Mouse (Mus musculus): ENCODE measurements around the gene Hcst.

Gene Hcst

DNA sequence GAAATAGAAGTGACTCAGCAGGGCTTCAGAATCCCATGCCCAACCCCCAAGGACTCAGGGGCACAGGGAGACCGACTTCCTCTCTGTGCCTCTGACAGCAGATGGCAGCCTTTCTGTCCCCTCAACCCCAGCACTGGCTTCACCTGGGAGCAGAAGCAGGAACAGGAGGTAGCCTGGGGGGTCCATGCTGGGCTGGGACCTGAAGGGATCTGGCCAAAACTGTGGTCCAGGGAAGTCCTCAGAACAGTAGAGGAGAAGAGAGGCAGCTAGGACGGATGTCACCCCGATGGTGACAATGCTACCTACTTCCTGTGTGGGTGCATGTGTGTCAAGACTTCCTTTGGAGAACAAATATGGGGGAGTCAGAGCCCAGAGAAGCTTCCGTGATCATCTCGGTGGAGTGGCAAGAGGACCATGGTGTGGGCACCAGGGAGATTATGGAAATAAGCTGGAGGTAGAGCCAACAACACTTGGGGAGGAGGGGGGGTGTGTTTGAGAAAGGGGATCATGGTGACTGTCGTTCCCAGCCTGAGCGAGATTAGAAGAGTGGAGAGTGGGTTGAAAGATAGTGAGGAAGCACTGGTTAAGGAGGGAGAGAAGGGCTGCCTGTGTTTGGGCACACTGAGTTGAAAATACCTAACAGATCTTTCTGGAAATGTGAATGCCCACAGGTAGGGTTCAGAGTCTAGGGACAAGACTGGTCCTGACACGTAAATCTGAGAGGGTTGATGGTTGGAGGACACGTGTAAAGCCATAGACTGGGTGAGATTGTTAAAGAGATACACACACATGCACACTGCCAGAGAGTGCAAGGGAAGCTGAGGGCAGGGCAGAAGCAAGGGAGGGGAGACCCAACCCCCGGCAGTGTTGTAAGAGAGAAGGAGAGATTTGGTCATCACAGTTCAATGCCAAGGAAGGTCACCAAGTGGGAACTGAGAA lies at the start of gene Hcst:
Gene Hcst, minus strand, starts transcription at position 294 of the 939 bp plus-strand sequence.
- 52% methylated on average over 10 of the region's 10 CpGs for WGBS

- WGBS = 27% methylated on average over 6 of the region's 6 CpGs
These were observed 45.2 kb upstream of the Hcst start for GRCm38 (mm10) chr7:30464816-30465300.

DNA sequence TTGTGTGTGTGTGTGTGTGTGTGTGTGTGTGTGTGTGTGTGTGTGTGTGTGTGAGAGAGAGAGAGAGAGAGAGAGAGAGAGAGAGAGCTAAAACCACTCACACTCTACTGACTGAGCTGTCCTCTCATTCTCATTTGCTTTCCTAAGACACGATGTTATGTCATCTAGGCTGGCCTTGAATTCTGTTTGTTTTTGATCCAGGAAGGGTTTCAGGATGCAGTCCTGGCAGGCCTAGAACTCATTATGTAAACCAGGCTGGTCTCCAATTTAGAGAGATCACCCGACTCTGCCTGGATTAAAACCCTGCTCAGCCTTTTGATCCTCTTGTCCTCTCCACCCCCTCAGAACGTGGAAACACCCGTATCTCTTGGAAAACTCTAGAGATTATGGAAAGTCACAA lies 44.3 kb upstream of the Hcst start:
- 48% methylated on average over 4 of the region's 4 CpGs for WGBS

DNA sequence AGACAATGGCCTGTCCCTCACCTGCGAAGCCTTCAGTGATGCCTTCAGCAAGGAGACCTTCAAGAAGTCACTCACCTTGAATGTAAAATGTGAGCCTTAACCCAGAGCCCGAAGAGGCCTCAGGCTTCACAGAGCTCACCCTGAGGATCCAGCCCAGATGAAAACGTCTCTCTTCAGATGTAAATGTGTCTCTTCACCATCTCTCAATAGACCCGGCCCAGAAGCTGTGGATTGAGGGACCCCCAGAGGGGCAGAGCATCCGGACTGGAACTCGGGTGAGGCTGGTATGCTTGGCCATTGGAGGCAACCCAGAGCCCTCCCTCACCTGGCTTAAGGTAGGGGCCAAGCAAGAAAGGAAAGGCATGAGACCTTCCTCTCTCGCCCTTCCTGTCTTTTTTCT lies 43.9 kb upstream of the Hcst start:
- 59% methylated on average over 7 of the region's 7 CpGs for WGBS

GRCm38 (mm10) chr7:30459484-30459883 lies 39.8 kb upstream of the Hcst start:
- 61% methylated on average over 6 of the region's 6 CpGs for WGBS

DNA sequence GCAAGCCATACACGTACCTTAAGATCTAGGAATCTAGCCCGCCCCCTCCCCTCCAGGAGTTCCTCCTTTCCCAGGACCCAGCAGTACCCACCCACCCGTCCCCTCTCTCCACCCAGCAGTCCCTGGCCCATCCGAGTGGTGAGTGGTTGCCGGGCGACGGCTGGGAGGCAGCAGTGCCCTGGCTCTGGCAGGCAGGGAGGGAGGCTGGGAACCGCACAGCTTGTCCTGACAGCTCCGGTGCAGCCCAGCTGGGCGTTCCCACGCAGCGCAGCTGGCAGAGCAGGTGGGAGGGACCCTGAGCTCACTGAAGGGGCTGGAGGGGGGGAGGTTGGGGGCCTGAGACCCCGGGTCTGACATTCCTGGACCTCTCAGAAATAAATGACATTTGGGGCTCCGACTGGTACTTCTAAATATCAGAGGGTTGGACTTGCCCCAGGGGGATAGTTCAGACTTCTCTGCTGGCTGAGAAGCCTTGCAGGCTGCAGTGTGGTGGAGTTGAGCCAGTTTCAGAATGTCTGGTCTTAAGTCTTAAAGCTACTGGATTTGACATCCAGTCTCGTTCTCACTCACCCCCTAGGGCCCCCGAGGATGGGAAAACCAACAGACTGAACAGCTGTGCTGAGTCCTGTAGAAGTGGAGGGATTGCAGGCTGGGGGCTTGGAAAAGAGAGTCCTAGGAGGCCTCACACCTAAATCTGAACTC lies 38.1 kb upstream of the Hcst start, which contains the start of the genes Kirrel2 and Nphs1:
Gene Kirrel2, minus strand, starts transcription at position 62 of the 702 bp plus-strand sequence.
Gene Nphs1, plus strand, starts transcription at position 687 of the 702 bp plus-strand sequence.
- WGBS = 2% methylated on average over 16 of the region's 16 CpGs

DNA sequence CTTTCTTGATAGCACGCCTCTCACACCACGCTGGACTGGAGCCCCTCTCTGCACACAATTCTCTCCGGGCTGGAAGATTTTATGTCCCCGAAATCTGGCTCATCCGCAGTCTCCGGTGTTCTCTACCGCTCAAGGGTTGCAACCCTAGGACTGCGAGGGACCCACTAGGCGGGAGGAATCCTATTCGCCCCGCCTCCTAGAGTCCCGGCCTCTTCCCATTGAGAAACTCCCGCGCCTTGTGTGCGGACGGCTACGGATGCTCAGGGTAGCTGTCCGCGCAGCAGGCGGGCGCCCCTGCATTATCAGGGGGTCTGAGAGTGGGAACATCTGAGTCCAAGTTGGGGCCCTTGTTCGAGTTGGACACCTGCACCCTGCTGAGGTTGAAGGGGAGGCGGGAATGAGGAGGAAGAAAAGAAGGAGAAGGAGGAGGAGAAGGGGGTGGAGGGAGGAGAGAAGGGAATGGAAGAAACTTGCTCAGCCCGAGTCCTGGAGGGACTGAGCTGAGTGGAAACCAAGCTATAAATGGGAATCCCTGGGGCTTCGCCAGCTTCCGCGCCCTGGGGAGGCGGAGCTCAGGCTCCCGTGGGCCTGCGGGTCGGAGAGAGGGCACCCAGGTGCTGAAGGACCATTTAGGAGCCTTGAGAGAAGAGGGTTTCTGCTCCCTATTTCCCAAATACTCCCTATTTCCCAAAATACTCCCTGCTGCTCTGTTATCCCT lies 37.4 kb upstream of the Hcst start:
- 1% methylated on average over 31 of the region's 31 CpGs for WGBS

- 3% methylated on average over 9 of the region's 9 CpGs for WGBS
These were observed 36.8 kb upstream of the Hcst start for GRCm38 (mm10) chr7:30456487-30456886.

DNA sequence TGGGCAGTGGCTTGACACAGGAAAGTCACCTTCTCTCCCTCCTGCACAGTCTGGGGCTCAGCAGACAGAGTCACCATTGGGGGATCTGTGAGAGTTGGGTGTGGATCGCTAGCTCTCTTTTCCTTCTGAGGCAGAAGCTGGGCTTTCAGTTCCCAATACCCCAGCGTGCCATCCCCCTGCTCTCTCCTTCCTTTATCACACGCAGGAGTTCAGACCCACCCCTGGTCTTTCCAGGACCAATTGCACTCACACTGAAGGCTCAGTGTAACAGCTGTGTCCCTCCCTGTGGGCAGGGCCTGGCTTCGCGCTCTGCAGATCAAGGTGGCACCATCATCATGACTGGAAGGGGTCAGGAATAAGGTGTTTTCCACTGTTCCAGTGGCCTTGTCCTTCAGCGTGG lies 34.6 kb upstream of the Hcst start:
- WGBS = 30% methylated on average over 6 of the region's 6 CpGs

DNA sequence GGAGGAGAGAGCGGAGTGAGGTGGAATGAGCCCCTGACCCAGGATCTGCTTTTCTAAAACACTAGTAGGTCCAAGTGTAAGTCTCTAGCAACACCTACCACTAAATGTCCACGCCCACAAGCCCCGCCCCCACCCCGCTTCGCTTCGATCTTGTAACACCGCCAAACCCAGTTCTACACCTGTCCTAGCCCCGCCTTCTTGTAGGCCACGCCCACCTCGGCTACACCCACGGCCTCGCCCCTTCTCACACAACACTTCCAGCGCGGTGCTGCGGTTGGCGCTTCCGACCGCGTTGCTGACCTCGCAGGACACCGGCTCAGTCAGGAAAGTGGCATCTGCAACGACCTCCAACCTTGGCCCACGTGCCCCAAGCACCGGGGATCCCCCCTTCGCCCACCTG lies 34.1 kb upstream of the Hcst start:
- 4% methylated on average over 25 of the region's 25 CpGs for WGBS

- WGBS = 21% methylated on average over 25 of the region's 25 CpGs
These were observed 33.7 kb upstream of the Hcst start for GRCm38 (mm10) chr7:30453327-30453726.

- 61% methylated on average over 7 of the region's 7 CpGs for WGBS
These were observed 30.6 kb upstream of the Hcst start for GRCm38 (mm10) chr7:30450241-30450640.

- WGBS = under 1% methylated on average over 69 of the region's 72 CpGs
These were observed 25.5 kb upstream of the Hcst start, which contains the start of gene Aplp1 for GRCm38 (mm10) chr7:30444971-30445751. TSS of gene Aplp1 (minus strand) at chr7:30445535.

- WGBS = 1% methylated on average over 37 of the region's 38 CpGs
These were observed 24.7 kb upstream of the Hcst start for GRCm38 (mm10) chr7:30444154-30444970.

DNA sequence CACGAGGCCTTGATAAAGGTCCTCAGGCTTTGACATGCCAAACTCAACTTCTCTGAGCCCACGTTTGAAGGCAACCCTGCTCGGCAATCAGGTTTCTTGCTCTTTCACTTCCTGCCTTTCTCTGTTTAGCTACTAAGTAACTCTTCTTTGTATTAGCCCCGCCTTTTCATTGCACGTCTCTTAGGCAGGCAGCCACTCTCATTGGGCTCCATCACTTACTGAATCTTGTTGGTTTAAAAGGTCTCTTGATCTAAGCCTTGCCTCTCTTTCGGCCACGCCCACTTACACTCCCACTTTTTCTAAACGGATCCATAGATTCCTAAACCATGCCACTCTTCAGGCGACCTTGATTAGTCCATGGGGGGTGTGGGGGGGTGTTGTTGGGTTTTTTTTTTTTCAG lies 24.0 kb upstream of the Hcst start:
- 21% methylated on average over 9 of the region's 9 CpGs for WGBS

- 17% methylated on average over 5 of the region's 5 CpGs for WGBS
These were observed 21.0 kb upstream of the Hcst start for GRCm38 (mm10) chr7:30440697-30441096.

DNA sequence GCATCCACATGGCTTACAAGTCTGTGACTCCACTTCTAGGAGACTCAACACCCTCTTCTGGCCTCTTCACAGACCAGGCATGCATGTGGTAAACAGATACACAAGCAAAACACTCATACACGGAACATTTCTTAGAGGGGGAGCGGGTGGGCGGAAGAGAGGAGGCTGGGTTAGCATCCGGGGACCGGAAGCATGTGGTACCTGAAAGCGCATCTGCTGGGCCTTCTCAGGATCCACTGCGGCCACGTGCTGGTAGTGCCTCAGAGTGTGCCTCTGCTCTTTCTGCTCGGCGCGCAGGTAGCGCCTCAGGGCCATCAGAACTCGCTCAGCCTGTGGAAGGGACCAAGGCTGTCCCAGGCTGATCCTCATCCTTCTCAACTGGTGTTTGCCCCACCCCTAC lies 20.1 kb upstream of the Hcst start:
- 72% methylated on average over 13 of the region's 13 CpGs for WGBS

DNA sequence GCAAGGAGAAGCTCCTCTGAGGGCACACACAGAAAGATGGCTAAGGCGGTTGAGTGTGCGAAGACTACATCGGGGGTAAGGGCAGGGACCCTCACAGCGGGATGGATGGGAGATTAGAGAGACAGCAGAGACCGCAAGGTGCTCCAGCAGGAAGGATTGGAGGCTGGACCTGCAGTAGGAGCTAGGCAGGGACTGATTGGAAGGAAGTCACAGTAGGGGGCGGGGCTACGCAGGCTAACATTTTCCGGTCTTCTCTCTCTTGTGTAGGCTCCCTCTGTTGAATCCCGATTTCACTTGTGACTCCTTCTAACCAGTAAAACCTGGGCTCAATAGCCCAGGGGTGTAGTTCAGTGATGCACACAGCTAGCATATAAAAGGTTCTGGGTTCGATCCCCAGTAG lies 17.2 kb upstream of the Hcst start:
- 31% methylated on average over 10 of the region's 10 CpGs for WGBS

DNA sequence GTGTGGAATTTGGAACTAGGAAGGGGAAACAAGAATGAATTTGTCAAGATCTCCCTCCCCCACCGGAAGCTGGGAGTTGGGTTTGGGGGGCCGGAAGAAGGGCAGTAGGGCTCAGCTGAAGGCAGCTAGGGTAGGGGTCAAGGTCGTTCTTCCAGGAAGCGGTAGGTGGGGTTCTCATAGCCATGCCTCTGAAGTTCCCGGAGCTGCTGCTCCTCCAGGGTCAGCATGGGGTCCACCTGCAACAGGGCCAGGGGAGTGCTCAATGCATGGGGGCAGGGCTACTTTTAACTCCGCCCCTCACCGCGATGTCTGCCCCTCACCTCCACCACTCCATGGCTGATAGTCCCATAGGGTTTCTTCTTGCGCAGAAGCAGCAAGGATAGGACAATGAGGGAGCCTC lies 15.5 kb upstream of the Hcst start:
- 61% methylated on average over 9 of the region's 9 CpGs for WGBS

DNA sequence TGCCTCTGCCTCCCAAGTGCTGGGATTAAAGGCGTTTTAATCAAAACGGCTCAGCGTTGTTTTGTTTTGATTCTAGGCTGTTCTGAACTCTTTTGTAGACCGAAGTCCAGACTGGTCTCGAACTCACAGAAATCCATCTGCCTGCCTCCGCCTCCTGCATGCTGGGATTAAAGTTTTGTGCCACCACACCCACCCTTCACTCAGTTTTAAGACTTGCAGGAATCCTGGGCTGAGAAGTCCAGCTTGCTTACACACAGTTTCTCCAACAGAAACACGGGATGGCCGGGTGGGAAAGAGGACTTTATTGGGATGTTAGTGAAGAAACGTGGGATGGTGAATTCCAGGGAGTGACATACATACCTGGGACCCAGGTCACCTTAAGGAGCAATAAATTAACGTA lies 15.0 kb upstream of the Hcst start:
- 71% methylated on average over 10 of the region's 10 CpGs for WGBS

Data from cerebral cortex, adult 2 months (tissue).